Mouse (Mus musculus) B cell, adult 2 months (primary cell): ENCODE measurements around the gene Arl8b.
"Not testable (repeated sequence)": the region's sequence is repeated elsewhere in the genome, so short reads cannot be mapped to it uniquely, and the experiment has no call there.

Experiments
- DNase-seq, 2 experiments: peaks; one replicate each; pipeline ENCODE4 v3.0.0; 2022

Gene Arl8b

GRCm38 (mm10) chr6:108837081-108837480, 54.2 kb downstream of the Arl8b start:
- no peak for DNase-seq

DNA sequence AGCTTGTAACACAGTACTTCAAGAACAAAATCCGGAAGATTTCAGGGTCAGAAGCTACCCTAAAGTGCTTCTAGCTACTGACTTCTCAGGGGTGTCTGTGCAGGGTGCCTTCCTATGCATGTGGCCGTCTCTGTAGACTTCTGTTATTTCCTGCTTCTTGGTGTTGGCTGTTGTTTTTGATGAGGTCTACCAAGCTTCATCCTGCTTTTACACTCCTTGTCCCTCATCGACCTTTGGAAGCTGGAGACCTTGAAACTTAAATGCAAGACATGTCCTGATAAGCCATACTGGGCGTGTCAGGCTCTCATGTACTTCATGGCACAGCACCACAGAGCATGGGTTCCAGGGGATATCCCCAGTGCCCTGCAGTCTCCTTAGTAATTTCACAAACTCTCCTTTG, 55.1 kb downstream of the Arl8b start:
- no peak for DNase-seq

GRCm38 (mm10) chr6:108839432-108839831, 56.5 kb downstream of the Arl8b start:
- DNase-seq, result no peak

DNA sequence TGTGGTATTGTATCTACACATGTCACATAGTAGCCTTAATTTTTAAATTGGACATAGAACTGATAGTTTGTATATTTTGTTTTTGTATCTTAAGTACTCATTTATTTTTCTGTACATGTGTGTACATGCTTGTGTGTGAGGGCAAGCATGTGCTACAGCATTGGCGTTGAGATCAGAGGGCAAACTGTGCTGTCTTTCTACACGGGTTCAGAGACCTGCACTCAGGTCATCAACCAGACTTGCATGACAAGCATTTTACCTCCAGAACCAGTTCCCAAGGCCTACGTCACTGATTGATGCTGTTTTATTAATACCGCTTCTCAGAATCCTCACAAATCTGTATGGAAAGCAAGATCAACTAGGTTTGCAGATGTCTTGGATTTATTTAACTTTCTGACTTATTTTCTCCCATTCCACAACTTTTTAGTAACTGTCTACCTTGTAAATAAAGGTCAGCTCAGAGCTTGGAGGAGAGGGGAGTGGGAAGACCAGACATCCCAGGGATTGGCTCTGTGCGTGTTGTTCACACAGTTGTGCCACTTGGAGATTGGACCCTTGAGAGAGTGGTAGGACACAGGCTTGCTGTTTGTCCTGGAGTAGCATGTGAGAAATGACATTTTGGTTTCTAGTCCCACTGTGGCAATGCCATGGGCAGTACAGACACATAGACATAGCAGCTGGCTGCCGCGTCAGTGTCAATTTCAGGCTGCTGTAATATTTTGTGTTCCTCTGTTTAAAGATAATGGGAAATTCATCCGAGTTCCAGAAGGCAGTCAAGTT, 58.2 kb downstream of the Arl8b start:
- no peak for DNase-seq

DNA sequence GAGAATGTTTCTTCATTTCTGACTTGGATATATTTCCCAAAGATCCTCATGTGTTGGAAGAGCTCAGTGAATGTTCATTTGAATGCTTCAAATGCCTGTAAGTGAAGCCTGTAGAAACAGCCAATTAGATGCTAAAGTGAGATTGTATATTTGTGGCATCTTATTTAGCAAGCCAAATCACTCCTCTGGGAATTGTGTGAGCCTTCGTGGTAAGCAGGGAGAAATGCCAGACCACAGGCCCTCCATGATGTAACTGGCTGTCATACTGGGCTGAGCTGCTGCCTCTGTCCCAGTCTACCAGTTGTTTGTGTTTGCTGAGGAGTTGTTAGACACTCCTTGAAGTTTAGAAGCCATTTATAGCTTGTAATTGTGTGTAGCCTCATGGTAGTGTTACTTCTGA, 60.8 kb downstream of the Arl8b start:
- DNase-seq, result no peak

GRCm38 (mm10) chr6:108844093-108844492, 61.2 kb downstream of the Arl8b start:
- no peak for DNase-seq

- no peak for DNase-seq
Measured at GRCm38 (mm10) chr6:108844771-108845170, 61.9 kb downstream of the Arl8b start.

GRCm38 (mm10) chr6:108852088-108852670, 69.3 kb downstream of the Arl8b start:
- no peak for DNase-seq

GRCm38 (mm10) chr6:108852986-108853385, 70.1 kb downstream of the Arl8b start:
- no peak for DNase-seq

DNA sequence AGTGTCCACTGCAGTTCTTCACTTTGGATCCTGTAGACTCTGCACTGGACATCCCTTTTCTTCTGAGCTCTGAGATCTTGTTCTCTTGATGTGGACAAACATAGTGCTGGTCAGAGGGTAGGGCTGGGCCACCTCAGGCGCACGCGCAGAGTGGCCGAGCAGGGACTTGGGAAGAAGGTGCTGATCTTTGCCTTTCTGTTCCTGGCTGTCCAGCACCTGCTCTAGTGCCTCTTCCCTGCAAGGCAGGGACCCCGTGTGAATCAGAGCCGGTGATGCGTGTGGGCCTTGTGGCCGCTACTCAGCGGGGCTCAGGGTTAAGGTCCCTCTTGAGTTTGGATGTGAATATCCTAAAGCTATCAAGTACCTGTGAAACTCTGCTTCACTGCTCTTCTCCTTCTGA, 75.7 kb downstream of the Arl8b start:
- no peak for DNase-seq

GRCm38 (mm10) chr6:108861226-108861625, 78.3 kb downstream of the Arl8b start:
- no peak for DNase-seq

DNA sequence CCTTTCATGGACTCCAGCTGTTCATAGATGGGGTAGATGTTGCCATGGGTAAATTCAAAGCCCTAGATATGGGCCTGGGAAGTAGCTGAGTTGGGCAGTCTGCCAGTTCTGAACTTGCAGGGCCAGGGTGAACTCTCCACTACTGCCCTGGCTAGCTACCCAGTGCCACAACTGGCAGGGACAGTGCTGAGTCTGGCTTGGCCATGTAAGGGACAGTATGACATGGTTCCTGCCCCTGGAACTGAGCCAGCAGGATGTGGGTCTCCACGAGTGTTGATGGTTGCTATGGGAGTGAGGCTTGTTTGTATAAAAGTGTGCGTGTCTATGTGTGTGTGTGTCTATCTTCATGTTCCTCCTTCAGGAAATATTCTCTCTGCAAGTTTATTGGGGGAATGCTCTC, 79.6 kb downstream of the Arl8b start:
- peak in 1 of 2 experiments; percentile 8 for DNase-seq

DNA sequence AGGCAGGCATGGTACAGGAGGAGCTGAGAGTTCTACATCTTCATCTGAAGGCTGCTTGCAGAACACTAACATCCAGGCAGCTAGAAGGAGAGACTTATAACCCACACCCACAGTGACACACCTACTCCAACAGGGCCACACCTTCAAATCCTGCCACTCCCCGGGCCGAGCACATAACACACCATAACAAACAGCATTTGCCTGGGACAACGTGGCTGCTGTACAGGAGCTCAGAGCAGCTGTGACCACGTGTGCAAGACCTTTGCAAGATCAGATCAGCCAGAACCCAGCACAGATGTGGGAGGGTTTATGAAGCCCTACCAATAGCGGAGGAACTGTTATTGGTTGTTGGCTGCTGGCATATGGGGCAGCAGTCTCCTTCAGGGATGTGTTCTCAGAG, 83.4 kb downstream of the Arl8b start:
- no peak for DNase-seq

- DNase-seq, result not testable (repeated sequence)
Measured at GRCm38 (mm10) chr6:108869031-108869430, 86.1 kb downstream of the Arl8b start.

DNA sequence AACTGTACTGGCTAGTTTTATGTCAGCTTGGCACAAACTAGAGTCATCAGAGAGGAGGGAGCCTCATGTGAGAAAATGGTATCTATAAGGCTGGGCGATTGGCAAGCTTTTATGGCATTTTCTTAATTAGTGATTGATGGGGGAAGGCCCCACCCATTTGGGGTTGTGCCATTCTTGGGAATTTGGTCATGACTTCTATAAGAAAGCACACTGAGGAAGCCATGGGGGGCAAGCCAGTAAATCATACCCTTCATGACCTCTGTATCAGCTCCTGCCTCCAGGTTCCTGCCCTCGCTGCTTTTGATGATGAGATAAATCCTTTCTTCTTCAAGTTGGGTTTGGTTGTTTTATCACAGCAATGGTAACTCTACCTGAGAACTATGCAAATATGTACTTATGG, 87.5 kb downstream of the Arl8b start:
- DNase-seq, result no peak

- DNase-seq, result no peak
Measured at GRCm38 (mm10) chr6:108871251-108871650, 88.4 kb downstream of the Arl8b start.
